ENCODE assay signal across 9 mouse cellular contexts in the genomic region with DNA sequence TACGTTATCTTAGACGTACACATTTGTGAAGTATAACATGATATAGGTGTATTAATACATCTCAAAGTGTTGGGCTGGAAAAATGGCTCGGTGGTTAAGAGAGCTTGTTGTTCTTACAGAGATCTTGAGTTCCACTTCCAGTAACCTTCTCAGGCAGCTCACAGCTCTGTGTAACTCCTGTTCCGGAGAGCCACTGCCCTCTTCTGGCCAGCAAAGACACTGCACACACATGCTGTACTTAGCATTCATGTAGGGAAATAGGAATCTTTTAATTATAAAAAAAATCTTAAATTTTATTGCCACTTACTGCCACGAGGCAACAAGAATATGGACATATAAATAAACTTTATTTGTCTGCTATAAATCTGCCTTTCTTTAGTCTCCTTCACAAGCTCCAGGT. TPM values are rescaled to one million over a fixed set of nuclear protein-coding genes. Genes with fewer than 3 reads are reported as not detected.
A peak's percentile ranks its signal among the peaks of the same experiment; 100 is the strongest.
DNase-seq lines count a peak whose midpoint lies in the region; ATAC-seq and TF ChIP-seq lines count a peak whose summit lies in the region.
"Had no signal": no experiment of that assay in that cellular context is flagged by ENCODE, and none has a peak within 500 bp of the region (broad histone marks: within the 10 kb centered on the region; RNA-seq: fewer than 3 reads in every experiment).

No protein-coding gene starts in this region.

- DNase-seq in heart, postnatal 0 days (ENCODE audit: low spot score): no peak
- no peak for DNase-seq in heart, postnatal 14 days
- no peak for DNase-seq in lung, postnatal 0 days (ENCODE audit: low spot score)
- DNase-seq in lung, postnatal 14 days: no peak
- peak; percentile 62 for DNase-seq in ZHBTc4 (ENCODE audit: low read depth, low spot score)
- DNase-seq in adrenal gland, postnatal 4 days (ENCODE audit: low spot score in 2 of 2): no peak
- DNase-seq in gastrocnemius, postnatal 36 days: no peak

- H3K4me1 ChIP-seq in heart, postnatal 0 days (ENCODE audit: control insufficient read depth, insufficient read depth): no peaks in the 10 kb centered on the region
- no peaks in the 10 kb centered on the region for H3K4me1 ChIP-seq in lung, postnatal 0 days (ENCODE audit: insufficient read depth, low read depth, low read length)

- no peak overlapping the region for H3K4me3 ChIP-seq in heart, postnatal 0 days (ENCODE audit: low read depth, low read length)
- no peak overlapping the region for H3K4me3 ChIP-seq in lung, postnatal 0 days (ENCODE audit: low read depth, low read length)

- no peak for TF ChIP-seq EP300 in heart, postnatal 0 days (IDR thresholded peaks at IDR 0.05; ENCODE audit: low read depth)
- no peak for TF ChIP-seq EP300 in lung, postnatal 0 days (IDR thresholded peaks at IDR 0.05)

- H3K27me3 ChIP-seq in heart, postnatal 0 days (ENCODE audit: control insufficient read depth, insufficient read depth, low read length): no peaks in the 10 kb centered on the region
- no peaks in the 10 kb centered on the region for H3K27me3 ChIP-seq in lung, postnatal 0 days (replicated peaks; ENCODE audit: insufficient read depth, low read length)

- no peak overlapping the region for H3K9ac ChIP-seq in heart, postnatal 0 days (replicated peaks; ENCODE audit: low read depth, low read length)
- H3K9ac ChIP-seq in lung, postnatal 0 days (replicated peaks; ENCODE audit: low read depth): no peak overlapping the region

- no peaks in the 10 kb centered on the region for H3K36me3 ChIP-seq in heart, postnatal 0 days (replicated peaks; ENCODE audit: control insufficient read depth, insufficient read depth, low read length)
- H3K36me3 ChIP-seq in lung, postnatal 0 days (ENCODE audit: insufficient read depth, low read length): no peaks in the 10 kb centered on the region

- intact Hi-C loops in heart, postnatal 14 days (cut with DNase I): no loop called here
- intact Hi-C loops in gastrocnemius, postnatal 36 days (cut with DNase I): no loop called here

- TF ChIP-seq CTCF in heart, postnatal 0 days (IDR thresholded peaks at IDR 0.05; ENCODE audit: low read depth): peak; percentile 23; the same call in 1 of the 2 replicates
- peak; percentile 42 for TF ChIP-seq CTCF in lung, postnatal 0 days (IDR thresholded peaks at IDR 0.05)

- H3K9me3 ChIP-seq in heart, postnatal 0 days (replicated peaks; ENCODE audit: control insufficient read depth, low read length): no peaks in the 10 kb centered on the region
- no peaks in the 10 kb centered on the region for H3K9me3 ChIP-seq in lung, postnatal 0 days (ENCODE audit: low read length)

- H3K4me2 ChIP-seq in heart, postnatal 0 days (ENCODE audit: low read depth, low read length): no peak overlapping the region
- H3K4me2 ChIP-seq in lung, postnatal 0 days (replicated peaks; ENCODE audit: low read depth, low read length): no peak overlapping the region

- ATAC-seq in heart, postnatal 0 days (ENCODE audit: insufficient read depth, low read depth): no peak
- no peak for ATAC-seq in lung, postnatal 0 days
- peak; percentile 77 for ATAC-seq in megakaryocyte progenitor cell, adult 5-6 weeks (replicated peaks; ENCODE audit: poor library complexity)

- no peak overlapping the region for H3K27ac ChIP-seq in heart, postnatal 0 days (ENCODE audit: low read depth)
- no peak overlapping the region for H3K27ac ChIP-seq in lung, postnatal 0 days (ENCODE audit: low read length)

- WGBS in heart, postnatal 0 days: 71% methylated on average over 5 of the region's 5 CpGs
- WGBS in lung, postnatal 0 days: 65% methylated on average over 5 of the region's 5 CpGs

RNA-seq across cellular contexts. Expression of a gene that starts 56.3 kb away (rescaled TPM):
- not detected in 2 replicates for total RNA-seq in heart, postnatal 0 days (2014; rRNA removed; ENCODE audit: low replicate concordance)
- polyA plus RNA-seq in heart, postnatal 0 days (2015; fragmentation: Nextera tagmentation; extraction: Ambion mirVana): 0.04 and 0.19 TPM in 2 replicates
- 1 to 10 TPM in 1 of 2 experiments, under 1 TPM in 1; 0.24 to 1.5 TPM for total RNA-seq in heart, postnatal 14 days (2021)
- 0.32 and 0.54 TPM in 2 replicates for polyA plus RNA-seq in lung, postnatal 0 days (2015; fragmentation: Nextera tagmentation; extraction: Ambion mirVana)
- not detected in 2 replicates for total RNA-seq in megakaryocyte progenitor cell, adult 5-6 weeks (2015)
- total RNA-seq in megakaryocyte progenitor cell, adult 5-6 weeks (2017): not detected in 2 replicates
- total RNA-seq in adrenal gland, postnatal 4 days (2021): 1 to 10 TPM; 2.4 to 2.7 TPM
- total RNA-seq in gastrocnemius, postnatal 36 days (2021): under 1 TPM; 0.47 to 0.82 TPM
- total RNA-seq: neutrophil, adult 5-6 weeks had no signal
